Mouse (Mus musculus) stomach, postnatal 0 days (tissue): ENCODE measurements around the gene Gnb1l.

ENCODE experiments used
- CTCF ChIP-seq: IDR thresholded peaks from 2 replicates; pipeline ENCODE4 v1.5.1; 2016; ENCODE audit warnings: antibody characterized with exemption, low read depth, mild to moderate bottlenecking, moderate library complexity
- EP300 ChIP-seq: optimal IDR thresholded peaks from 2 replicates; pipeline ENCODE3; 2016; ENCODE audit warnings: antibody characterized with exemption

- TF ChIP-seq CTCF (no peak), EP300 (no peak)
Observed at GRCm38 (mm10) chr16:18582426-18583148, 84.1 kb downstream of the Gnb1l start.
